Mouse (Mus musculus): ENCODE results near the gene Iqck. TPM values are rescaled to one million over a fixed set of nuclear protein-coding genes. Genes with fewer than 3 reads are reported as not detected.

The Iqck gene
- polyA plus RNA-seq, 1 experiment from 2014 or later: 2.0 TPM

DNA sequence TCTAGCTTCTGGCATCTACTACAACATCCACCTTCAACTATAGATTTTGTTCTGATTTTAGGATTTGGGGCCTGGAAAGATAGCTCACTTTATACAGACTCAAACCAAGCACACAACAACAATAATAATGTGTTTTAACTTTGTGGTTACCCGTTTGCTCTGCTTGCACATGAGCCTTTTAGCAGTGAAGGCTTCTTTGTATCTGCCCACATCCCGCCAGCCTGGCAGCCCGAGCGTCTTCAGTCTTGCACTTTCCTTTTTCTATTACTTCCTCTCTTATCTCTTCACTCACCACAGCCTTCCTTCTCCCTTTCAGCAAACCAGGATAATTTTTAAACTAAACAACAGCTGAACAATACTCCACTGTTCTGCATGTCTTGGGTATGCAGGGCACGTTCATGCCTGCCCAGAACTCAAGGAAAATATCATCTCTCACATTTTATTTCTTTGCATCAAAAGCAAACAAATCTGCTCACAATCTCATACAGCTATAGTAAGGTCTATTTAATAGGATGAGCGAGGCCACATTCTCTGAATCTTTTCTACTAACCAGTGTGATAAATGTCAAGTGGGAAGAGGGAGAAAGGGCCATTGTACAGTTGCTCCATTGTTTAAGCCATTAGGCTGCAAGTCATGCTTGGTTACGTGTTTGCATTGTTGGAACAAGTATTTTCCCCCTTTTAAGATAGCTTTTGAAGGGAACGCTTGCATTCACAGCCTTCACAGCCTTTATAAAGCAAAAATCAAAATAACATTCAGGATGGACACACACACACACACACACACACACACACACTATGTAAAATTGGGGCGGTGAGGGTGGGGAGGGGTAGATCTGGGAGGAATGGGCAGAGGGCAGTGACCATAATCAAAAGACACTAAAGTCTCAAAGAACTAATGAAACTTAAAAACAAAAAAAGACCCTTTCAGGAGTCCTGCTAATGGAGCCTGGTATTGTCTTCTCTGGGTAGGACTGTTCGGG, 40.2 kb downstream of the Iqck start:
- Histone ChIP-seq H3K4me3 (ENCODE audit: low read depth, low read length) (no peak overlapping the region), H3K4me1 (ENCODE audit: control insufficient read depth, insufficient read depth, low read length) (no peaks in the 10 kb centered on the region), H3K9ac (replicated peaks; ENCODE audit: low read depth, low read length) (no peak overlapping the region), H3K27ac (ENCODE audit: low read length) (peak overlapping the region; percentile 41; the same call in 1 of the 2 replicates), H3K9me3 (ENCODE audit: control insufficient read depth, low read depth, low read length) (no peaks in the 10 kb centered on the region), H3K4me2 (replicated peaks; ENCODE audit: low read depth, low read length) (no peak overlapping the region), H3K27me3 (ENCODE audit: control insufficient read depth, insufficient read depth, low read length) (no peaks in the 10 kb centered on the region), H3K36me3 (ENCODE audit: control insufficient read depth, insufficient read depth, low read length) (no peaks in the 10 kb centered on the region)
- ATAC-seq (ENCODE audit: insufficient number of reproducible peaks, insufficient read depth, low FRiP score, low read depth): no peak
- WGBS: 60% methylated on average over 10 of the region's 10 CpGs

DNA sequence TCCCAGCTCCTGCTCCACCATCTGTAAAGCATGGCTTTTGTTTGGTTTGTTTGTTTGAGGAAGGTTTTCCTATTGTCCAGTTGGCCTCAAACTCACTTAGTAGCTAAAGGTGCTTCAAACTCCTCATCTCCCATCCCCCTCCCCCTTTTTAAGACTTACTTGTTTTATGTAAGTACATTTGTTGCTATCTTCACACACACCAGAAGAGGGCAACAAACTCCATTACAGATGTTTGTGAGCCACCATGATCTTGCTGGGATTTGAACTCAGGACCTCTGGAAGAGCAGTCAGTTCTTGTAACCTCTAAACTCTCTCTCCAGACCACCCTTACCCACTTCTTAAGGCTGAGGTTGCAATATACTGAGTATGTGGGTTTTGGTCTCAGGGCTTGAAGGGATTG, 42.5 kb downstream of the Iqck start:
- no peak for ATAC-seq (ENCODE audit: insufficient number of reproducible peaks, insufficient read depth, low FRiP score, low read depth)
- H3K27me3 ChIP-seq (ENCODE audit: control insufficient read depth, insufficient read depth, low read length): no peaks in the 10 kb centered on the region
- no peak overlapping the region for H3K9ac ChIP-seq (replicated peaks; ENCODE audit: low read depth, low read length)
- H3K9me3 ChIP-seq (ENCODE audit: control insufficient read depth, low read depth, low read length): no peaks in the 10 kb centered on the region
- no peak overlapping the region for H3K27ac ChIP-seq (ENCODE audit: low read length)
- H3K4me3 ChIP-seq (ENCODE audit: low read depth, low read length): no peak overlapping the region
- no peak overlapping the region for H3K4me2 ChIP-seq (replicated peaks; ENCODE audit: low read depth, low read length)
- no peaks in the 10 kb centered on the region for H3K4me1 ChIP-seq (ENCODE audit: control insufficient read depth, insufficient read depth, low read length)
- no peaks in the 10 kb centered on the region for H3K36me3 ChIP-seq (ENCODE audit: control insufficient read depth, insufficient read depth, low read length)

DNA sequence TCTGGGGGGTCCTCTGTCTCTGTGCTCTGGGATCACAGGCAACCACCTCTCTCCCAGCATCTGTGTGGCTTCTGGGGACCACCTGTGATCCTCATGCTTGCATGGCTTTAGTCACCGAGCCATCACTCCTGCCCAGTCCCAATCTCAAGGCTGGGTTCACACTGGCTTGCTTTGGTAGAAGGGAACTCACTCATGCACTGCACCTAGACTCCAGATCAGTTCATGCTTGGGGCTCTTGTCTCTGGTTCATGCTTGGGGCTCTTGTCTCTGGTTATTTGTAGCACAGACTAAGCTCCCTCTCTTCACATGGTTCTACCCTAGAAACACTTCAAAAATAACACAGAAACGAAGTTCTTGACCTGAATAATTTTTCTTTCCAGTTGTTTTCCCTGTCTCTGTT, 44.5 kb downstream of the Iqck start:
- Histone ChIP-seq H3K9ac (replicated peaks; ENCODE audit: low read depth, low read length) (no peak overlapping the region), H3K9me3 (ENCODE audit: control insufficient read depth, low read depth, low read length) (no peaks in the 10 kb centered on the region), H3K27ac (ENCODE audit: low read length) (no peak overlapping the region), H3K27me3 (ENCODE audit: control insufficient read depth, insufficient read depth, low read length) (no peaks in the 10 kb centered on the region), H3K4me3 (ENCODE audit: low read depth, low read length) (no peak overlapping the region), H3K4me1 (ENCODE audit: control insufficient read depth, insufficient read depth, low read length) (no peaks in the 10 kb centered on the region), H3K4me2 (replicated peaks; ENCODE audit: low read depth, low read length) (no peak overlapping the region), H3K36me3 (ENCODE audit: control insufficient read depth, insufficient read depth, low read length) (no peaks in the 10 kb centered on the region)
- WGBS: 76% methylated on average over 2 of the region's 2 CpGs
- no peak for ATAC-seq (ENCODE audit: insufficient number of reproducible peaks, insufficient read depth, low FRiP score, low read depth)

DNA sequence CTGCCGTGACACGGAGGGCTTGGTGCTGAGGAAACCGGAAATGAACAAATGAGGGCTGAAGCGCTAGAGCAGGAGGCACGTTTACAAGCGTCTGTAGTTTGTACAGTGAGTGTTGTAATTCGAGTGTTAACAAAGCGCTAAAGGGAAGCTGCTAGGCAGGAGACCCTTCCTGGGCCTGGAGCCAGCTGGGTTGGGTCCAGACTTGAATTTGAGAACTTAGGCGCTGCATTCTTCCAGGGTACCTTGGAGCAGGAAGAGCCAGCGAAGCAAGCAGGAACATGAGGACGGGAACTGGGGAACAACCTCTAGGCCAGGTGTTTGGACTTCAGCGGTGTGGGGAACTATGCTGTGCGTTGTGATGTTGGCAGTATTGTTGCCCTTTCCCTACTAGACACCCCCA, 47.4 kb downstream of the Iqck start:
- H3K27ac ChIP-seq (ENCODE audit: low read length): peak overlapping the region; percentile 28; the same call in 1 of the 2 replicates
- H3K9me3 ChIP-seq (ENCODE audit: control insufficient read depth, low read depth, low read length): no peaks in the 10 kb centered on the region
- no peak overlapping the region for H3K9ac ChIP-seq (replicated peaks; ENCODE audit: low read depth, low read length)
- H3K36me3 ChIP-seq (ENCODE audit: control insufficient read depth, insufficient read depth, low read length): no peaks in the 10 kb centered on the region
- 24% methylated on average over 13 of the region's 13 CpGs for WGBS
- H3K4me2 ChIP-seq (replicated peaks; ENCODE audit: low read depth, low read length): peak overlapping the region; percentile 25
- H3K4me3 ChIP-seq (ENCODE audit: low read depth, low read length): no peak overlapping the region
- ATAC-seq (ENCODE audit: insufficient number of reproducible peaks, insufficient read depth, low FRiP score, low read depth): peak; percentile 78; the same call in 1 of the 2 replicates
- H3K27me3 ChIP-seq (ENCODE audit: control insufficient read depth, insufficient read depth, low read length): no peaks in the 10 kb centered on the region
- no peaks in the 10 kb centered on the region for H3K4me1 ChIP-seq (ENCODE audit: control insufficient read depth, insufficient read depth, low read length)

DNA sequence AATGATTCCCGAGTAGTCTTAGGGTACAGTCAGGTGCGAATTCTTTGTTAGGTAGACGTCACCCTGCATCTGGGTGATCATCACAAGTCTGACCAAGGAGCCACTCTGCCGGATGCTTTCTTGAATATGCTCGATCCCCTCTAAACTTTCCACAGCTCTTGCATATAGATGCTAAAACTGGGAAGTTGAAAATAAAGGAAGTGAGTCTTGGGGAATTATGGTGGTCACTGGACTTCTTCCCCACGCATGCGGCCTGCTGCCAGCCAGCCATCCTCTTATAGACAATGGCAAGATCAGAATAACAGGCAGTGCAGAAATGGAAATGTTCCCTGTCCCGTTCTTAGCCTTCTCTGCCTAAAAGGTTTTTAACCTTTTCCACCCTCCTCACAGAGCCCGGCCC, 48.3 kb downstream of the Iqck start:
- Histone ChIP-seq H3K9ac (replicated peaks; ENCODE audit: low read depth, low read length) (no peak overlapping the region), H3K27ac (ENCODE audit: low read length) (no peak overlapping the region), H3K9me3 (ENCODE audit: control insufficient read depth, low read depth, low read length) (no peaks in the 10 kb centered on the region), H3K4me1 (ENCODE audit: control insufficient read depth, insufficient read depth, low read length) (no peaks in the 10 kb centered on the region), H3K27me3 (ENCODE audit: control insufficient read depth, insufficient read depth, low read length) (no peaks in the 10 kb centered on the region), H3K4me3 (ENCODE audit: low read depth, low read length) (no peak overlapping the region), H3K4me2 (replicated peaks; ENCODE audit: low read depth, low read length) (no peak overlapping the region), H3K36me3 (ENCODE audit: control insufficient read depth, insufficient read depth, low read length) (no peaks in the 10 kb centered on the region)
- WGBS: 91% methylated on average over 9 of the region's 9 CpGs
- no peak for ATAC-seq (ENCODE audit: insufficient number of reproducible peaks, insufficient read depth, low FRiP score, low read depth)

DNA sequence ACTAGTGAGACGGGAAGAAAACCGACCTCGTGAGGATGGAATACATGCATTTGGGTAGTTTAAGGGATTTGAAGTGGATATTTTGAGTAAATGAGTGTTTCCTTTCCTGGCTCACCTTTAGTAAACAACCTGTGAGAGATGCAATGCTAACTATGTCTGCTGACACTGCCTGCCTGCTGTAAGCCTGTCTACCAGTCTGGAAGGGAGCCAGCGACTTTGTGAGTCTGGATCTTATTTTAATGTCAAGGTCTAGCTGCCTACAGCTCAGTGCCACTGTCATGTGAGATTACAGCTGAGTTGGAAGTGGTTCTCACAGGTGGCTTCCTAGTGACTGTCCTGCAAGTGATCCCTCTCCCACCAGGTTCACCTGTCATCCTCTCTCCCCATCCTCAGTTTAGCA, 49.0 kb downstream of the Iqck start:
- no peak for ATAC-seq (ENCODE audit: insufficient number of reproducible peaks, insufficient read depth, low FRiP score, low read depth)
- no peak overlapping the region for H3K27ac ChIP-seq (ENCODE audit: low read length)
- H3K9ac ChIP-seq (replicated peaks; ENCODE audit: low read depth, low read length): no peak overlapping the region
- WGBS: 81% methylated on average over 4 of the region's 4 CpGs
- H3K4me2 ChIP-seq (replicated peaks; ENCODE audit: low read depth, low read length): no peak overlapping the region
- no peaks in the 10 kb centered on the region for H3K4me1 ChIP-seq (ENCODE audit: control insufficient read depth, insufficient read depth, low read length)
- H3K27me3 ChIP-seq (ENCODE audit: control insufficient read depth, insufficient read depth, low read length): no peaks in the 10 kb centered on the region
- H3K36me3 ChIP-seq (ENCODE audit: control insufficient read depth, insufficient read depth, low read length): no peaks in the 10 kb centered on the region
- H3K4me3 ChIP-seq (ENCODE audit: low read depth, low read length): no peak overlapping the region
- no peaks in the 10 kb centered on the region for H3K9me3 ChIP-seq (ENCODE audit: control insufficient read depth, low read depth, low read length)

DNA sequence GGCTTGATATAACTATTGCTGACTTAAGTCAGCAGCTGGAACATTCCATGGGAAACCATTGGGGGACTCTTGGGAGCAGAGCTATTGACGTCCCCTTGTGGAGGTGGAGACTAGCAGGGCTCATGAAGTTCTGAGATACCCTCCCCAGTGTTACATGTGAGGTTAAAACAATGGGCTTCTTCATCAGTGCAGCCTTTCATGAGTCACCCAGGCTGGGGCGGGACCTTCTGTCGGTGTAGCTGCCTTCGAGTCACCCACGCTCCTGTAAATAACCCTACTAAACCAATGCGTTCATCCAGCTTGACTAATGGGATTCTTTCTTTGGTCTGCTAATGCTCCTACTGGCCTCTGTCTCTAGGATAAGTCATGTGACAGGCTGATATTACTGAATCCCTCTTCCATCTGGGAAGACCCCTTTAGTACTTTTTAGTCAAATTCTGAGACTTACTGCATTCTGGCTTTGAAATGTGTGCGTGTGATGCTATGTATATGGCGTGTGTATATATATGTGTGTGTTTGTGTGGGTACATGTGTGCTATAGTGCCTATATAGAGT, 53.5 kb downstream of the Iqck start:
- no peaks in the 10 kb centered on the region for H3K4me1 ChIP-seq (ENCODE audit: control insufficient read depth, insufficient read depth, low read length)
- no peak for ATAC-seq (ENCODE audit: insufficient number of reproducible peaks, insufficient read depth, low FRiP score, low read depth)
- H3K36me3 ChIP-seq (ENCODE audit: control insufficient read depth, insufficient read depth, low read length): no peaks in the 10 kb centered on the region
- H3K9ac ChIP-seq (replicated peaks; ENCODE audit: low read depth, low read length): no peak overlapping the region
- H3K27me3 ChIP-seq (ENCODE audit: control insufficient read depth, insufficient read depth, low read length): no peaks in the 10 kb centered on the region
- no peak overlapping the region for H3K27ac ChIP-seq (ENCODE audit: low read length)
- WGBS: 71% methylated on average over 8 of the region's 8 CpGs
- no peaks in the 10 kb centered on the region for H3K9me3 ChIP-seq (ENCODE audit: control insufficient read depth, low read depth, low read length)
- H3K4me2 ChIP-seq (replicated peaks; ENCODE audit: low read depth, low read length): no peak overlapping the region
- no peak overlapping the region for H3K4me3 ChIP-seq (ENCODE audit: low read depth, low read length)

DNA sequence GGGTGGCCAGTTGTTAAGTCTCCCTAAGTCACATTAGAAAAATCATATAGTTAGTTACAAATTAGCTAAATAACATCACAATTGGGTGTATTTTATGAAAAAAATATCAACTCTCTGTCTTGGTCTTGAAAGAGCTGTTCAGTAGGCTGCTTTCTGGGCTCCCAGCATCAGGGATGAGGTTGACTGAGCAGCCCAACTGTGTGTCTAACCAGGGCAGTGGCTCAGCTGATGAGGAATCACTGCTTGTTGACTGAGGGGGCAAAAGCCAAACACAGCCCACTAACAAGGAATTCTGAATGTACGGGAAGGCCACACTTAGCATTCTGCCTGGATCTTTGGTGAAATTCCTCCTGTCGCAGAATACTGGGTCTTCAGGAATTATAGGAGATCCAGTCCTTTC, 54.9 kb downstream of the Iqck start:
- Histone ChIP-seq H3K36me3 (ENCODE audit: control insufficient read depth, insufficient read depth, low read length) (no peaks in the 10 kb centered on the region), H3K27me3 (ENCODE audit: control insufficient read depth, insufficient read depth, low read length) (no peaks in the 10 kb centered on the region), H3K9me3 (ENCODE audit: control insufficient read depth, low read depth, low read length) (no peaks in the 10 kb centered on the region), H3K27ac (ENCODE audit: low read length) (no peak overlapping the region), H3K4me2 (replicated peaks; ENCODE audit: low read depth, low read length) (no peak overlapping the region), H3K9ac (replicated peaks; ENCODE audit: low read depth, low read length) (no peak overlapping the region), H3K4me3 (ENCODE audit: low read depth, low read length) (no peak overlapping the region), H3K4me1 (ENCODE audit: control insufficient read depth, insufficient read depth, low read length) (no peaks in the 10 kb centered on the region)
- ATAC-seq (ENCODE audit: insufficient number of reproducible peaks, insufficient read depth, low FRiP score, low read depth): no peak
- WGBS: 83% methylated on average over 2 of the region's 2 CpGs

Measured in stomach, embryonic 14.5 days (tissue).